Mouse (Mus musculus) MEL (cell line): Measurements from ENCODE around the gene Cox17. TPM values are rescaled to one million over a fixed set of nuclear protein-coding genes. Genes with fewer than 3 reads are reported as not detected.

Experiments used
- DNase-seq: peaks from one replicate; pipeline ENCODE4 v3.0.0; 2011; ENCODE audit warnings: low read depth, low spot score
- H3K27ac ChIP-seq: 2 replicates; pipeline ENCODE4 v1.5.1; 2012; ENCODE audit warnings: low read depth, mild to moderate bottlenecking, control low read depth, low read length, moderate library complexity; ENCODE audit not compliant: control insufficient read depth
- H3K27me3 ChIP-seq, 2 experiments: fragments of 150-350 bp in 1 of 2; sonication (generic) in 1 of 2; 2 replicates each; pipeline ENCODE4 v1.6.1; 2012; ENCODE audit warnings: low read length in 2 of 2, mild to moderate bottlenecking in 2 of 2, improper control_type of control experiment in 1 of 2, moderate library complexity in 1 of 2; ENCODE audit not compliant: insufficient read depth in 2 of 2, control insufficient read depth in 1 of 2
- H3K36me3 ChIP-seq, 2 experiments: 2 replicates each; pipeline ENCODE4 v1.6.1; 2012 to 2014; ENCODE audit warnings: low read length in 2 of 2, improper control_type of control experiment in 1 of 2, inconsistent platforms in 1 of 2, mild to moderate bottlenecking in 1 of 2; ENCODE audit not compliant: insufficient read depth in 2 of 2, control insufficient read depth in 1 of 2
- H3K4me1 ChIP-seq, 2 experiments: fragments of 150-350 bp in 1 of 2; sonication (generic) in 1 of 2; 2 replicates each; pipeline ENCODE4 v1.6.1; 2012; ENCODE audit warnings: low read length in 2 of 2, improper control_type of control experiment in 1 of 2, mild to moderate bottlenecking in 1 of 2; ENCODE audit not compliant: insufficient read depth in 2 of 2, control insufficient read depth in 1 of 2
- H3K4me3 ChIP-seq, 2 experiments: fragments of 150-350 bp in 1 of 2; sonication (generic) in 1 of 2; 2 replicates each; pipeline ENCODE4 v1.5.1; 2012; ENCODE audit warnings: low read depth in 2 of 2, low read length in 2 of 2, mild to moderate bottlenecking in 2 of 2, moderate library complexity in 2 of 2, control low read depth in 1 of 2, improper control_type of control experiment in 1 of 2; ENCODE audit not compliant: control insufficient read depth in 1 of 2, insufficient read depth in 1 of 2
- H3K79me2 ChIP-seq: 2 replicates; pipeline ENCODE4 v1.6.1; 2012; ENCODE audit warnings: mild to moderate bottlenecking, low read length, moderate library complexity; ENCODE audit not compliant: control insufficient read depth, poor library complexity, insufficient read depth
- H3K9ac ChIP-seq: 2 replicates; pipeline ENCODE4 v1.6.1; 2012; ENCODE audit warnings: low read depth, mild to moderate bottlenecking, control low read depth, low read length, moderate library complexity; ENCODE audit not compliant: control insufficient read depth, poor library complexity, severe bottlenecking
- H3K9me3 ChIP-seq: fragments of 150-350 bp; sonication (generic); replicated peaks from 2 replicates; pipeline ENCODE4 v1.6.1; 2012; ENCODE audit warnings: mild to moderate bottlenecking, low read length, improper control_type of control experiment, moderate library complexity; ENCODE audit not compliant: insufficient read depth
- CHD1 ChIP-seq: IDR thresholded peaks from 2 replicates; pipeline ENCODE4 v1.6.1; 2012; ENCODE audit warnings: low read depth, mild to moderate bottlenecking, inconsistent platforms, low read length, improper control_type of control experiment
- ELF1 ChIP-seq: IDR thresholded peaks from 2 replicates; pipeline ENCODE4 v1.6.1; 2014; ENCODE audit warnings: low read depth, mild to moderate bottlenecking, inconsistent platforms, low read length, improper control_type of control experiment, moderate library complexity
- EP300 ChIP-seq, 2 experiments: IDR thresholded peaks; 2 replicates each; pipeline ENCODE4 v1.6.1; 2011; ENCODE audit warnings: improper control_type of control experiment in 2 of 2, low read length in 2 of 2, low read depth in 1 of 2, mild to moderate bottlenecking in 1 of 2
- ETS1 ChIP-seq: IDR thresholded peaks from 2 replicates; pipeline ENCODE4 v1.6.1; 2012; ENCODE audit warnings: low read depth, mild to moderate bottlenecking, inconsistent platforms, low read length, improper control_type of control experiment, moderate library complexity
- GATA1 ChIP-seq: IDR thresholded peaks from 2 replicates; pipeline ENCODE4 v1.6.1; 2011; ENCODE audit warnings: low read depth, low read length, improper control_type of control experiment
- HCFC1 ChIP-seq: IDR thresholded peaks from 2 replicates; pipeline ENCODE4 v1.6.1; 2012; ENCODE audit warnings: low read depth, mild to moderate bottlenecking, inconsistent platforms, low read length, improper control_type of control experiment, moderate library complexity
- JUND ChIP-seq: IDR thresholded peaks from 2 replicates; pipeline ENCODE4 v1.6.1; 2011; ENCODE audit warnings: low read depth, mild to moderate bottlenecking, improper control_type of control experiment, low read length
- KAT2A ChIP-seq: conservative IDR thresholded peaks from 2 replicates; pipeline ENCODE4 v1.6.1; 2012; ENCODE audit warnings: low read depth, low read length, improper control_type of control experiment, inconsistent platforms
- MEF2A ChIP-seq: IDR thresholded peaks from 2 replicates; pipeline ENCODE4 v1.6.1; 2014; ENCODE audit warnings: low read depth, mild to moderate bottlenecking, inconsistent platforms, low read length, improper control_type of control experiment; ENCODE audit not compliant: poor library complexity, insufficient replicate concordance, severe bottlenecking; ENCODE audit errors: extremely low read depth
- MXI1 ChIP-seq: IDR thresholded peaks from 2 replicates; pipeline ENCODE4 v1.6.1; 2011; ENCODE audit warnings: mild to moderate bottlenecking, low read depth, low read length, improper control_type of control experiment
- MYC ChIP-seq: IDR thresholded peaks from 2 replicates; pipeline ENCODE4 v1.6.1; 2011; ENCODE audit warnings: low read depth, mild to moderate bottlenecking, low read length, improper control_type of control experiment, moderate library complexity
- NELFE ChIP-seq: IDR thresholded peaks from 2 replicates; pipeline ENCODE4 v1.6.1; 2011; ENCODE audit warnings: low read depth, low read length, improper control_type of control experiment
- NRF1 ChIP-seq: IDR thresholded peaks from 2 replicates; pipeline ENCODE4 v1.6.1; 2014; ENCODE audit warnings: low read depth, mild to moderate bottlenecking, inconsistent platforms, low read length, improper control_type of control experiment, moderate library complexity; ENCODE audit not compliant: poor library complexity, insufficient read depth, severe bottlenecking
- POLR2A ChIP-seq, 2 experiments: IDR thresholded peaks; 2 replicates each; pipeline ENCODE4 v1.6.1; 2011 to 2012; ENCODE audit warnings: low read length in 2 of 2, mild to moderate bottlenecking in 2 of 2, control low read depth in 1 of 2, improper control_type of control experiment in 1 of 2, low read depth in 1 of 2, moderate library complexity in 1 of 2; ENCODE audit not compliant: control insufficient read depth in 1 of 2, insufficient read depth in 1 of 2, poor library complexity in 1 of 2
- TBP ChIP-seq: IDR thresholded peaks from 2 replicates; pipeline ENCODE4 v1.8.0; 2011; ENCODE audit warnings: low read depth, low read length, improper control_type of control experiment
- TCF12 ChIP-seq: IDR thresholded peaks from 2 replicates; pipeline ENCODE4 v1.6.1; 2014; ENCODE audit warnings: low read depth, mild to moderate bottlenecking, inconsistent platforms, low read length, improper control_type of control experiment, moderate library complexity
- ZC3H11A ChIP-seq: IDR thresholded peaks from 2 replicates; pipeline ENCODE4 v1.6.1; 2012; ENCODE audit warnings: low read depth, mild to moderate bottlenecking, inconsistent platforms, low read length, improper control_type of control experiment
- ZMIZ1 ChIP-seq: IDR thresholded peaks from 2 replicates; pipeline ENCODE4 v1.6.1; 2012; ENCODE audit warnings: low read depth, mild to moderate bottlenecking, inconsistent platforms, low read length, improper control_type of control experiment, moderate library complexity
- ZNF384 ChIP-seq: IDR thresholded peaks from 2 replicates; pipeline ENCODE4 v1.6.1; 2012; ENCODE audit warnings: low read depth, mild to moderate bottlenecking, inconsistent platforms, low read length, improper control_type of control experiment
- polyA plus RNA-seq, 2 experiments: library from polyadenylated mRNA; stranded (reverse) in 1 of 2; unstranded in 1 of 2; fragments of >175 nt in 1 of 2; fragments of >200 nt in 1 of 2; gene quantifications; 2 replicates each; pipeline versions ENCODE4 v1.2.1 to v1.2.4; 2012; ENCODE audit warnings: low replicate concordance in 2 of 2, low read depth in 1 of 2; ENCODE audit not compliant: insufficient read length in 2 of 2, insufficient read depth in 1 of 2, missing spikeins in 1 of 2
- total RNA-seq: library from RNA; depleted of rRNA; stranded (reverse); fragments of 300-350 nt; gene quantifications from 2 replicates; pipeline ENCODE4 v1.2.3, GENCODE M21; 2012

The Cox17 gene
- total and polyA plus RNA-seq, 3 experiments = 269 to 295 TPM; not detected in 1

DNA sequence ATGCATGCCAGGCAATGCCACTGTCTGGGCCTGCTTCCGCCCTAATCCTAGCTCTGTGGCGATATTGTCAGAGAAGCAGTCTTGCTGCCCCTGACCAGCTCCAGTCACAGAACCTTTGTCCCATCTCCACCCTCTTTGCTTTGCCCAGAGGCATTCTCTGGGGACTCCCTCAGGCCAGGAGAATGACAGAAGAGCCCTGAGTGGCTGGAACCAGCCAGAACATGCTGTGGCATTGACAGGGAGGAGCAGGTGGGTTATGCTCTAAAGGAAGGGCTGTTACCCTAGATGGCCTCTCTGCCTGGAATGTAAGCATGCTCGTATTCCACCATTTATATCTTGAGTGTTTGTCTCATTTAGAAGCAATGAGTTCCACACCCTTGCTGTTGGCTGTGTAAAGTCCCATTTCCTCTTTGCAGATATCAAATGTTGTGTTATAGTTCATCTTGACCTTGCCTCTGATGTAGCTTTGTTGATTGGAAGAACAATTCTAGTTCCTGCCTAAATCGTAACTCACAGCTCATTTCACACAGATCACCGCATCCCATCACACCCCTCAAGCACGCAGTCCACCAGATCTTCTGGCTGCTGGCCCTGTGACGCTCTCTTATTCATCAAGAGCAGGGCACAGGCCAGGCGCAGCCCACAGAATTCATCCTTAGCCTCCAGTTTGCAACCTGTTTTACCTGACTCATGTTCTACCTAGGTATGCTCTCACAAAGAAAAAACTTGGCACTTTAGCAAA is 24.0 kb downstream of the Cox17 start:
- peak; percentile 88 for DNase-seq
- peaks cover 0 to 48% of the 10 kb centered on the region in 2 experiments; a peak in 2 of 4 replicates for H3K36me3 ChIP-seq
- H3K79me2 ChIP-seq = peaks cover 20% of the 10 kb centered on the region
- H3K27me3 ChIP-seq = no peaks in the 10 kb centered on the region
- H3K9me3 ChIP-seq = no peaks in the 10 kb centered on the region
- H3K9ac ChIP-seq = peak overlapping the region; percentile 80
- H3K4me1 ChIP-seq = peaks cover 31 to 60% of the 10 kb centered on the region in 2 experiments
- peak overlapping the region; percentile 38 to 56 for H3K4me3 ChIP-seq
- H3K27ac ChIP-seq = peak overlapping the region; percentile 100
- peak; percentile 53; the same call in 1 of the 2 replicates for TF ChIP-seq ZMIZ1
- TF ChIP-seq ZC3H11A = no peak
- peak; percentile 75; the same call in 1 of the 2 replicates for TF ChIP-seq MYC
- peak; percentile 43 for TF ChIP-seq TCF12
- no peak; the same call in 1 of the 2 replicates for TF ChIP-seq ZNF384
- TF ChIP-seq POLR2A (IDR thresholded peaks at IDR 0.05; ENCODE audit: control insufficient read depth in 1 of 2, insufficient read depth in 1 of 2, low read depth in 1 of 2, low read length in 2 of 2, poor library complexity in 1 of 2) = peak in 1 of 2 experiments; percentile 76; a peak in 2 of 4 replicates
- peak; percentile 12; the same call in 1 of the 2 replicates for TF ChIP-seq HCFC1
- TF ChIP-seq KAT2A = no peak; the same call in 1 of the 2 replicates
- TF ChIP-seq CHD1 = 0 out of 2 replicates have a peak, but pooled peaks have one; percentile 38
- no peak; the same call in 1 of the 2 replicates for TF ChIP-seq MXI1
- TF ChIP-seq TBP = peak; percentile 92
- TF ChIP-seq ETS1 = peak; percentile 77
- TF ChIP-seq JUND = no peak
- 0 out of 2 replicates have a peak, but pooled peaks have one; percentile 20 for TF ChIP-seq GATA1
- TF ChIP-seq MEF2A = no peak
- no peak for TF ChIP-seq ELF1
- peak in 1 of 2 experiments; percentile 73; a peak in 2 of 4 replicates for TF ChIP-seq EP300 (IDR thresholded peaks at IDR 0.05; ENCODE audit: low read depth in 1 of 2, low read length in 2 of 2)
- TF ChIP-seq NRF1 = no peak
- peak; percentile 71 for TF ChIP-seq NELFE
